Mouse (Mus musculus) thymus, adult 2 months (tissue): Measurements from ENCODE around the gene 4930402F06Rik. TPM values are rescaled to one million over a fixed set of nuclear protein-coding genes. Genes with fewer than 3 reads are reported as not detected.

Experiments
- DNase-seq: peaks from one replicate; pipeline ENCODE4 v3.0.0; 2021
- H3K27ac ChIP-seq: fragments of 200-500 bp; 2 replicates; pipeline ENCODE4 v1.5.1; 2012; ENCODE audit warnings: low read length, control low read depth; ENCODE audit not compliant: control insufficient read depth, insufficient read depth
- H3K27me3 ChIP-seq: fragments of 200-500 bp; 2 replicates; pipeline ENCODE4 v1.6.1; 2012; ENCODE audit warnings: mild to moderate bottlenecking, low read length, moderate library complexity, mixed read lengths; ENCODE audit not compliant: control insufficient read depth, insufficient read depth
- H3K36me3 ChIP-seq: fragments of 200-500 bp; 2 replicates; pipeline ENCODE4 v1.6.1; 2012; ENCODE audit warnings: mild to moderate bottlenecking, low read length, moderate library complexity; ENCODE audit not compliant: control insufficient read depth, insufficient read depth
- H3K4me1 ChIP-seq: fragments of 200-500 bp; replicated peaks from 2 replicates; pipeline ENCODE4 v1.6.1; 2012; ENCODE audit warnings: low read length; ENCODE audit not compliant: control insufficient read depth, insufficient read depth
- H3K4me3 ChIP-seq: fragments of 200-500 bp; 2 replicates; pipeline ENCODE4 v1.5.1; 2012; ENCODE audit warnings: mild to moderate bottlenecking, low read length, control low read depth, moderate library complexity; ENCODE audit not compliant: control insufficient read depth, insufficient read depth
- CTCF ChIP-seq: fragments of 200-500 bp; IDR thresholded peaks from 2 replicates; pipeline ENCODE4 v1.5.1; 2012; ENCODE audit warnings: mild to moderate bottlenecking, control low read depth, low read length, moderate library complexity, borderline replicate concordance; ENCODE audit not compliant: control insufficient read depth, poor library complexity, insufficient read depth; ENCODE audit errors: extremely low read depth
- POLR2A ChIP-seq: fragments of 200-500 bp; IDR thresholded peaks from 2 replicates; pipeline ENCODE4 v1.6.1; 2012; ENCODE audit warnings: mild to moderate bottlenecking, low read length, control low read depth, moderate library complexity; ENCODE audit not compliant: control insufficient read depth, poor library complexity, insufficient read depth; ENCODE audit errors: extremely low read depth
- WGBS: fragments of 180-500 bp; shearing (Covaris S2); methylation state at CpG from one replicate; pipeline ENCODE4 v1.1.7; 2018; 5-methylcytosine and 5-hydroxymethylcytosine counted together
- polyA plus RNA-seq: library from polyadenylated mRNA; depleted of rRNA; stranded (reverse); fragments of >200 nt; gene quantifications from 2 replicates; pipeline ENCODE4 v1.2.3, GENCODE M21; 2012

4930402F06Rik gene
- polyA plus RNA-seq, 1 experiment = not detected

- Histone ChIP-seq H3K4me3 (no peak overlapping the region), H3K27me3 (no peaks in the 10 kb centered on the region), H3K27ac (no peak overlapping the region; the same call in 1 of the 2 replicates), H3K36me3 (no peaks in the 10 kb centered on the region), H3K4me1 (peaks cover 49% of the 10 kb centered on the region)
- WGBS = 85% methylated on average over 6 of the region's 6 CpGs
- no peak for TF ChIP-seq POLR2A
- TF ChIP-seq CTCF = no peak
- DNase-seq = no peak
Measured at GRCm38 (mm10) chr2:35442079-35442478, 45.1 kb upstream of the 4930402F06Rik start.

- peaks cover 42% of the 10 kb centered on the region for H3K4me1 ChIP-seq
- no peaks in the 10 kb centered on the region for H3K36me3 ChIP-seq
- no peak overlapping the region for H3K4me3 ChIP-seq
- no peaks in the 10 kb centered on the region for H3K27me3 ChIP-seq
- DNase-seq = no peak
- TF ChIP-seq POLR2A = no peak
- no peak for TF ChIP-seq CTCF
- WGBS = 39% methylated on average over 6 of the region's 6 CpGs
- no peak overlapping the region for H3K27ac ChIP-seq
Measured at GRCm38 (mm10) chr2:35441419-35441818, 44.4 kb upstream of the 4930402F06Rik start.

DNA sequence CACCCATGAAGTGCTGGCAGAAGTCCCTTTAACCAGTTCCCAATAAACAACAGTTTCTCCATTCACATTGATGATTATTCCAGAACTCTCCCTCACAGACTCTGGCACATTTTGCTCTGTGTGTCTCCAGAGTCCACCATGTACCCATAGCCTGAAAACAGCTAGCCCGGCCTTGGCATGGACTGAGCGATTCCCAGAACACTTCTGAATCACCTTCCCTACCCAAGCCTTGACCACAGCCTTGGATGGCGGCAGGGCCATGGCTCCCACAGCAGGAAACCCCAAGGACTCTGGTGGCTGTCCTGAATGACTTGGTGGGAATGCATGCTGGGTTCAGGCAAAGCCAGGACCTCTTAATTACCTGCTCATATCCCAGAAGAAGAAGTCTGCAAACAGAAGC lies 43.5 kb upstream of the 4930402F06Rik start:
- no peaks in the 10 kb centered on the region for H3K27me3 ChIP-seq
- TF ChIP-seq POLR2A (no peak), CTCF (no peak)
- H3K4me3 ChIP-seq = no peak overlapping the region
- H3K4me1 ChIP-seq = peaks cover 33% of the 10 kb centered on the region
- no peaks in the 10 kb centered on the region for H3K36me3 ChIP-seq
- WGBS = 98% methylated on average over 3 of the region's 3 CpGs
- no peak for DNase-seq
- H3K27ac ChIP-seq = no peak overlapping the region

DNA sequence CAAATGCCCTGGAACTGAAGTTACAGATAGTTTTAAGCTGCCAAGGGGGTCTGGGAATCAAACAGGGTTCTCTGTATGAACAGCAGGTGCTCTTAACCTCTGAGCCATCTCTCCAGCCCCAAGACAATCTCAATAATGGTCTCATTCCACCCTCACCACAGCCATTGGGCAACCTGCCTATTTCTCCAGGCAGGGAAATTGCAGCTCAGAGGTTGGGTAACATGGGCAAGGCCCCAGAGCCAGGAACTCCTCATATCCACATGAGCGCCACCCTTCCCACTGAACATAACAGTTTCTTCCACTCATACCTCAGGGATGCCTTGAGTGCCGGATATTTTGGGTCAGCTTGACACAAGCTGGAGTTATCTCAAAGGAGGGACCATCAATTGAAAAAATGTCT lies 40.8 kb upstream of the 4930402F06Rik start:
- no peak overlapping the region for H3K27ac ChIP-seq
- no peak overlapping the region for H3K4me3 ChIP-seq
- 93% methylated on average over 2 of the region's 2 CpGs for WGBS
- TF ChIP-seq POLR2A = no peak
- TF ChIP-seq CTCF = no peak
- peaks cover 21% of the 10 kb centered on the region for H3K4me1 ChIP-seq
- H3K36me3 ChIP-seq = no peaks in the 10 kb centered on the region
- DNase-seq = no peak
- no peaks in the 10 kb centered on the region for H3K27me3 ChIP-seq

- no peak for DNase-seq
- Histone ChIP-seq H3K36me3 (no peaks in the 10 kb centered on the region), H3K4me1 (peaks cover 18% of the 10 kb centered on the region), H3K27me3 (no peaks in the 10 kb centered on the region), H3K27ac (no peak overlapping the region), H3K4me3 (no peak overlapping the region)
- WGBS = 93% methylated on average over 6 of the region's 6 CpGs
- no peak for TF ChIP-seq POLR2A
- TF ChIP-seq CTCF = no peak
Measured at GRCm38 (mm10) chr2:35434576-35435123, 37.7 kb upstream of the 4930402F06Rik start.

DNA sequence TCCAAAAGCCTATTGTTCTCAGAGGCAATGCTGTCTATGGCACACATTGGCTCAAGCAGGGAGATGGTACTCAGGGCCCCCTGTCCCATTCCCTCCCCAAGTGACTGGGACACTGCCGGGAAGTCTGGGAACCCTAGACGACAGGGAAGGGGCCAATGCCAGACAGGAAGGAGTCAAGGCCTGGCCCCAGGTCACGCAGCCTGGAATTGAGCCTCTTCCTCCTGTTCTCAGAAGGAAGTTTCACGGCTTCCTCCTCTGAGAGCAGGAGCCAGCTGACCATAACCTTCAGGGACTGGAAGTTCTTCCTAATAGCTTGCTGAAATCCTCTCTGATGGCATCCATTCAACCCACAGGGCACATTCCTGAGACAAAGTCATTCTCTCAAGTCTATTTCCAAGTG lies 36.5 kb upstream of the 4930402F06Rik start:
- Histone ChIP-seq H3K27ac (no peak overlapping the region), H3K4me1 (peaks cover 18% of the 10 kb centered on the region), H3K4me3 (no peak overlapping the region), H3K27me3 (no peaks in the 10 kb centered on the region), H3K36me3 (no peaks in the 10 kb centered on the region)
- DNase-seq = no peak
- 88% methylated on average over 4 of the region's 4 CpGs for WGBS
- TF ChIP-seq CTCF (no peak), POLR2A (no peak)

DNA sequence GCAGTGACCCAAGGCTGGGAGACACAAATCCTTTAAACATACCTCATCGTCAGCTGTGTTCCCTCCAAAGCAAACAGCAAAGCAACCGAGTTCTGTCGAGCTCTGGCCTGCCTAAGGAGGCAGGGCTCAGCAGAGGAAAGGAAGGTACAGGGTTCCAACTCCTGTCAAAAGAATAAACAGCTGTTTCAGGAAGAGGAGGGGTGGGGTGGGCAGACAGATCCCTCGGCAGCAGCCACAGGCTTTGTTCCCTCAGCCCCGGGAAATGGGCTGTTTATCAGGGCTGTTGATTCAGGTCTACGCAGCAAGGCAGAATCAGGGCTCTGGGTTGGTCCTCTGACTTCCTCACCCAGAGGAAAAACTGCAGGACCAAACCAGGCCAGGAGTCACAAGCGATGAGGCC lies 35.5 kb upstream of the 4930402F06Rik start:
- no peak overlapping the region for H3K27ac ChIP-seq
- peaks cover 18% of the 10 kb centered on the region for H3K4me1 ChIP-seq
- H3K27me3 ChIP-seq = no peaks in the 10 kb centered on the region
- TF ChIP-seq POLR2A (no peak), CTCF (no peak)
- 40% methylated on average over 7 of the region's 7 CpGs for WGBS
- no peaks in the 10 kb centered on the region for H3K36me3 ChIP-seq
- no peak for DNase-seq
- no peak overlapping the region for H3K4me3 ChIP-seq
